Mouse (Mus musculus) kidney, adult 2 months (tissue): ENCODE data around the gene Hdgfl3.

Experiments
- CTCF ChIP-seq: fragments of 200-500 bp; conservative IDR thresholded peaks from 2 replicates; pipeline ENCODE4 v1.5.1; 2011; ENCODE audit warnings: low read depth, mild to moderate bottlenecking, control low read depth, low read length, moderate library complexity, mixed read lengths; ENCODE audit not compliant: insufficient read depth, insufficient read length
- POLR2A ChIP-seq: fragments of 200-500 bp; IDR thresholded peaks from one replicate; pipeline ENCODE4 v1.6.1; 2011; ENCODE audit warnings: low read depth, low read length, control low read depth

- TF ChIP-seq POLR2A (no peak), CTCF (no peak)
Measured at GRCm38 (mm10) chr7:81968975-81969374, 34.7 kb upstream of the Hdgfl3 start.
